Mouse (Mus musculus) neutrophil, adult 65 days (primary cell): ENCODE results near the gene Gm20441. TPM values are rescaled to one million over a fixed set of nuclear protein-coding genes. Genes with fewer than 3 reads are reported as not detected.

ENCODE experiments used
- total RNA-seq: library from RNA; stranded (reverse); gene quantifications from 2 replicates; pipeline ENCODE4 v1.2.4, GENCODE M21; 2023

Gene Gm20441
- total RNA-seq = not detected in 2 replicates

GRCm38 (mm10) chr10:75780769-75781578, at the start of gene Gm20441, which contains the start of gene Gstt3:
Gene Gm20441 (minus strand): TSS chr10:75780954.
Gene Gstt3 (minus strand): TSS chr10:75781414.

GRCm38 (mm10) chr10:75822443-75822842, 41.7 kb upstream of the Gm20441 start, which contains the start of gene Gstt4:
Gene Gstt4 (minus strand): TSS chr10:75822543.

GRCm38 (mm10) chr10:75798176-75798696, 17.5 kb upstream of the Gm20441 start, which contains the start of gene Gstt1:
Gene Gstt1 (minus strand): TSS chr10:75798584.

GRCm38 (mm10) chr10:75772795-75773664, 7.7 kb downstream of the Gm20441 start, which contains the start of gene Ddt:
Gene Ddt (minus strand): TSS chr10:75773414.

GRCm38 (mm10) chr10:75763682-75764518, 16.9 kb downstream of the Gm20441 start, which contains the start of gene Cabin1:
Gene Cabin1 (minus strand): TSS chr10:75764341.

Other genes with a start within 250 kb of the Gm20441 start
- gene Lrrc75b, start 220.6 kb downstream of the Gm20441 start, total RNA-seq = 4.6 and 4.7 TPM in 2 replicates
- gene Ggt1, start 219.3 kb downstream of the Gm20441 start, total RNA-seq = 16.3 and 24.8 TPM in 2 replicates
- 27.9 and 34.1 TPM in 2 replicates for gene Ggt5, start 191.6 kb downstream of the Gm20441 start, total RNA-seq
- gene Susd2, start 136.9 kb downstream of the Gm20441 start, total RNA-seq = 0.44 and 0.52 TPM in 2 replicates
- 43.4 and 62.8 TPM in 2 replicates for gene Cabin1, start 16.6 kb downstream of the Gm20441 start, total RNA-seq
- 8.1 and 10.5 TPM in 2 replicates for gene Ddt, start 7.5 kb downstream of the Gm20441 start, total RNA-seq
- 2.7 and 3.1 TPM in 2 replicates for gene Gstt3, start 460 bp upstream of the Gm20441 start, total RNA-seq
- gene Gstt1, start 17.6 kb upstream of the Gm20441 start, total RNA-seq = not detected in 2 replicates
- gene Gstt4, start 41.6 kb upstream of the Gm20441 start, total RNA-seq = not detected in 2 replicates
- gene Gstt2, start 56.5 kb upstream of the Gm20441 start, total RNA-seq = 3.7 and 5.0 TPM in 2 replicates
- gene Mif, start 79.3 kb upstream of the Gm20441 start, total RNA-seq = 40.2 and 55.7 TPM in 2 replicates
- gene Derl3, start 112.5 kb upstream of the Gm20441 start, total RNA-seq = 1.5 and 1.6 TPM in 2 replicates
- 28.9 and 30.1 TPM in 2 replicates for gene Smarcb1, start 140.7 kb upstream of the Gm20441 start, total RNA-seq
- 2.7 and 6.3 TPM in 2 replicates for gene Chchd10, start 152.2 kb upstream of the Gm20441 start, total RNA-seq
- gene Mmp11, start 155.5 kb upstream of the Gm20441 start, total RNA-seq = not detected in 2 replicates
- gene Gm867, start 159.7 kb upstream of the Gm20441 start, total RNA-seq = not detected in 2 replicates
- 1.9 and 9.3 TPM in 2 replicates for gene Vpreb3, start 162.1 kb upstream of the Gm20441 start, total RNA-seq
- not detected in 2 replicates for gene Gm5134, start 173.6 kb upstream of the Gm20441 start, total RNA-seq